Mouse (Mus musculus) CH12.LX (cell line): Measurements from ENCODE around the gene Haus2. TPM values are rescaled to one million over a fixed set of nuclear protein-coding genes. Genes with fewer than 3 reads are reported as not detected.

Experiments used
- DNase-seq: peaks from one replicate; pipeline ENCODE4 v3.0.0-alpha.2; 2013; ENCODE audit errors: extremely low read depth
- H3K27ac ChIP-seq: 2 replicates; pipeline ENCODE4 v1.5.1; 2012; ENCODE audit warnings: low read depth, mild to moderate bottlenecking, control low read depth, moderate library complexity; ENCODE audit not compliant: insufficient read depth
- H3K27me3 ChIP-seq: replicated peaks from 2 replicates; pipeline ENCODE3; 2012; ENCODE audit warnings: inconsistent platforms
- H3K36me3 ChIP-seq, 2 experiments: replicated peaks in 1 of 2; 2 replicates each; pipeline versions ENCODE3 to v1.6.1; 2012; ENCODE audit warnings: inconsistent platforms in 1 of 2, low read length in 1 of 2, mild to moderate bottlenecking in 1 of 2, mixed read lengths in 1 of 2, moderate library complexity in 1 of 2; ENCODE audit not compliant: control insufficient read depth in 1 of 2, insufficient read depth in 1 of 2
- H3K4me1 ChIP-seq, 2 experiments: 2 replicates each; pipeline ENCODE4 v1.6.1; 2012; ENCODE audit warnings: inconsistent platforms in 1 of 2, moderate library complexity in 1 of 2; ENCODE audit not compliant: insufficient read depth in 2 of 2, control insufficient read depth in 1 of 2
- H3K4me2 ChIP-seq: 2 replicates; pipeline ENCODE4 v1.6.1; 2012; ENCODE audit warnings: low read depth, mild to moderate bottlenecking, control low read depth; ENCODE audit not compliant: poor library complexity, insufficient read depth, severe bottlenecking
- H3K4me3 ChIP-seq, 3 experiments: fragments of 150-350 bp in 1 of 3; sonication (generic) in 1 of 3; replicated peaks in 1 of 3; 2 replicates each; pipeline versions ENCODE3 to v1.5.1; 2011 to 2012; ENCODE audit warnings: low read depth in 2 of 3, low read length in 2 of 3, mild to moderate bottlenecking in 2 of 3, moderate library complexity in 2 of 3, control low read depth in 1 of 3, improper control_type of control experiment in 1 of 3, inconsistent platforms in 1 of 3, mixed read lengths in 1 of 3; ENCODE audit not compliant: poor library complexity in 1 of 3
- H3K79me2 ChIP-seq: replicated peaks from 2 replicates; pipeline ENCODE4 v1.6.1; 2012; ENCODE audit warnings: mild to moderate bottlenecking, moderate library complexity; ENCODE audit not compliant: control insufficient read depth, poor library complexity, insufficient read depth, severe bottlenecking; ENCODE audit errors: extremely low read depth
- H3K9ac ChIP-seq: 2 replicates; pipeline ENCODE4 v1.6.1; 2012; ENCODE audit warnings: low read depth, mild to moderate bottlenecking, control low read depth, moderate library complexity; ENCODE audit not compliant: insufficient read depth
- H3K9me3 ChIP-seq: replicated peaks from 2 replicates; pipeline ENCODE3; 2012; ENCODE audit warnings: low read length, inconsistent platforms, mixed read lengths
- CHD2 ChIP-seq: IDR thresholded peaks from 2 replicates; pipeline ENCODE4 v1.6.1; 2011; ENCODE audit warnings: low read length, improper control_type of control experiment
- CTCF ChIP-seq, 2 experiments: IDR thresholded peaks in 1 of 2; conservative IDR thresholded peaks in 1 of 2; 2 replicates each; pipeline ENCODE4 v1.5.1; 2011 to 2012; ENCODE audit warnings: low read depth in 2 of 2, low read length in 2 of 2, improper control_type of control experiment in 1 of 2, inconsistent platforms in 1 of 2, mild to moderate bottlenecking in 1 of 2, moderate library complexity in 1 of 2
- E2F4 ChIP-seq: IDR thresholded peaks from 2 replicates; pipeline ENCODE4 v1.6.1; 2011; ENCODE audit warnings: low read depth, low read length, improper control_type of control experiment; ENCODE audit not compliant: insufficient replicate concordance
- ELF1 ChIP-seq: IDR thresholded peaks from 2 replicates; pipeline ENCODE4 v1.6.1; 2014; ENCODE audit warnings: low read depth, mild to moderate bottlenecking, inconsistent platforms, low read length, improper control_type of control experiment
- ETS1 ChIP-seq: conservative IDR thresholded peaks from 2 replicates; pipeline ENCODE4 v1.6.1; 2012; ENCODE audit warnings: low read depth, mild to moderate bottlenecking, inconsistent platforms, low read length, improper control_type of control experiment, moderate library complexity
- HCFC1 ChIP-seq: IDR thresholded peaks from 2 replicates; pipeline ENCODE4 v1.6.1; 2012; ENCODE audit warnings: low read depth, mild to moderate bottlenecking, inconsistent platforms, low read length, improper control_type of control experiment
- IRF4 ChIP-seq: IDR thresholded peaks from 2 replicates; pipeline ENCODE4 v1.6.1; 2014; ENCODE audit warnings: low read depth, mild to moderate bottlenecking, inconsistent platforms, low read length, improper control_type of control experiment
- JUND ChIP-seq: conservative IDR thresholded peaks from 2 replicates; pipeline ENCODE4 v1.6.1; 2011; ENCODE audit warnings: low read depth, low read length, improper control_type of control experiment
- KAT2A ChIP-seq: IDR thresholded peaks from 2 replicates; pipeline ENCODE4 v1.6.1; 2012; ENCODE audit warnings: low read length, improper control_type of control experiment, inconsistent platforms; ENCODE audit not compliant: insufficient replicate concordance
- MAFK ChIP-seq: IDR thresholded peaks from 2 replicates; pipeline ENCODE4 v1.6.1; 2011; ENCODE audit warnings: low read length, improper control_type of control experiment; ENCODE audit not compliant: insufficient replicate concordance
- MAX ChIP-seq: IDR thresholded peaks from 2 replicates; pipeline ENCODE4 v1.6.1; 2011; ENCODE audit warnings: low read length, improper control_type of control experiment
- MAZ ChIP-seq: IDR thresholded peaks from 2 replicates; pipeline ENCODE4 v1.6.1; 2012; ENCODE audit warnings: low read depth, mild to moderate bottlenecking, inconsistent platforms, low read length, improper control_type of control experiment, moderate library complexity
- MEF2A ChIP-seq: IDR thresholded peaks from 2 replicates; pipeline ENCODE4 v1.6.1; 2014; ENCODE audit warnings: low read depth, mild to moderate bottlenecking, inconsistent platforms, low read length, improper control_type of control experiment, borderline replicate concordance
- MXI1 ChIP-seq: IDR thresholded peaks from 2 replicates; pipeline ENCODE4 v1.6.1; 2011; ENCODE audit warnings: mild to moderate bottlenecking, low read depth, low read length, improper control_type of control experiment
- MYC ChIP-seq: IDR thresholded peaks from 2 replicates; pipeline ENCODE4 v1.6.1; 2011; ENCODE audit warnings: low read depth, mild to moderate bottlenecking, improper control_type of control experiment, low read length
- NELFE ChIP-seq: IDR thresholded peaks from 2 replicates; pipeline ENCODE4 v1.6.1; 2011; ENCODE audit warnings: low read depth, low read length, improper control_type of control experiment
- NRF1 ChIP-seq: IDR thresholded peaks from 2 replicates; pipeline ENCODE4 v1.6.1; 2014; ENCODE audit warnings: low read depth, mild to moderate bottlenecking, inconsistent platforms, low read length, improper control_type of control experiment, moderate library complexity
- PAX5 ChIP-seq: IDR thresholded peaks from 2 replicates; pipeline ENCODE4 v1.6.1; 2012; ENCODE audit warnings: low read length, inconsistent platforms, mixed read lengths
- POLR2A ChIP-seq: IDR thresholded peaks from 2 replicates; pipeline ENCODE4 v1.6.1; 2011; ENCODE audit warnings: low read depth, mild to moderate bottlenecking, improper control_type of control experiment, low read length
- POLR2AphosphoS2 ChIP-seq: IDR thresholded peaks from 2 replicates; pipeline ENCODE4 v1.6.1; 2011; ENCODE audit warnings: low read depth, low read length, improper control_type of control experiment
- RCOR1 ChIP-seq: conservative IDR thresholded peaks from 2 replicates; pipeline ENCODE4 v1.6.1; 2012; ENCODE audit warnings: low read depth, mild to moderate bottlenecking, inconsistent platforms, low read length, improper control_type of control experiment
- SIN3A ChIP-seq: IDR thresholded peaks from 2 replicates; pipeline ENCODE4 v1.6.1; 2012; ENCODE audit warnings: low read length, improper control_type of control experiment, inconsistent platforms
- TBP ChIP-seq: conservative IDR thresholded peaks from 2 replicates; pipeline ENCODE4 v1.6.1; 2011; ENCODE audit warnings: low read depth, low read length, improper control_type of control experiment
- TCF12 ChIP-seq: IDR thresholded peaks from 2 replicates; pipeline ENCODE4 v1.6.1; 2014; ENCODE audit warnings: low read depth, mild to moderate bottlenecking, inconsistent platforms, low read length, improper control_type of control experiment
- UBTF ChIP-seq: IDR thresholded peaks from 2 replicates; pipeline ENCODE4 v1.6.1; 2012; ENCODE audit warnings: low read depth, mild to moderate bottlenecking, inconsistent platforms, low read length, improper control_type of control experiment, moderate library complexity
- ZKSCAN1 ChIP-seq: IDR thresholded peaks from 2 replicates; pipeline ENCODE4 v1.6.1; 2012; ENCODE audit warnings: low read depth, inconsistent platforms, low read length, improper control_type of control experiment, borderline replicate concordance
- ZMIZ1 ChIP-seq: IDR thresholded peaks from 2 replicates; pipeline ENCODE4 v1.6.1; 2012; ENCODE audit warnings: low read depth, mild to moderate bottlenecking, inconsistent platforms, low read length, improper control_type of control experiment
- ZNF384 ChIP-seq: IDR thresholded peaks from 2 replicates; pipeline ENCODE4 v1.6.1; 2012; ENCODE audit warnings: low read depth, low read length, improper control_type of control experiment, inconsistent platforms
- dilution Hi-C: fragments of 300-500 bp; cut with MboI; formaldehyde crosslinking; loops from 2 replicates; pipeline ENCODE4 v1.14.3; 2020; ENCODE audit warnings: low sequenced_read_pairs; ENCODE audit not compliant: extremely low pct_unique_long_range_greater_than_20kb, extremely low pct_ligation_motif_present
- in situ Hi-C: fragments of 300-500 bp; cut with MboI; formaldehyde crosslinking; loops from 3 replicates; pipeline ENCODE4 v1.14.3; 2019; ENCODE audit warnings: low sequenced_read_pairs, low pct_ligation_motif_present, low pct_unique_long_range_greater_than_20kb, mixed read lengths
- polyA plus RNA-seq: library from polyadenylated mRNA; unstranded; fragments of >175 nt; gene quantifications from 2 replicates; pipeline ENCODE4 v1.2.1, GENCODE M21; 2012; ENCODE audit warnings: low read depth; ENCODE audit not compliant: insufficient read length
- total RNA-seq, 2 experiments: library from RNA; depleted of rRNA; stranded (reverse); fragments of 300-350 nt in 1 of 2; fragments of >200 nt in 1 of 2; gene quantifications; 2 replicates each; pipeline ENCODE4 v1.2.3; 2012 to 2014

The Haus2 gene
- total RNA-seq (2012; rRNA removed) (12.8 and 15.4 TPM in 2 replicates), total RNA-seq (2014; rRNA removed) (37.8 and 41.4 TPM in 2 replicates), polyA plus RNA-seq (18.2 and 21.0 TPM in 2 replicates)

- H3K4me2 ChIP-seq, result peak within 1 kb of the TSS; percentile 94
- H3K36me3 ChIP-seq, result peaks cover 17 to 43% of the 10 kb centered on the region in 2 experiments
- peak; percentile 89 for DNase-seq
- H3K4me1 ChIP-seq, result peaks cover 0 to 33% of the 10 kb centered on the region in 2 experiments; a peak in 1 of 4 replicates
- dilution Hi-C loops, result no loop called here
- H3K79me2 ChIP-seq, result peaks cover 22% of the 10 kb centered on the region
- in situ Hi-C loops, result no loop called here
- no peaks in the 10 kb centered on the region for H3K9me3 ChIP-seq
- H3K27ac ChIP-seq, result peak within 1 kb of the TSS; percentile 69
- H3K4me3 ChIP-seq, result peak within 1 kb of the TSS; percentile 92 to 100 (median 94)
- H3K27me3 ChIP-seq, result no peaks in the 10 kb centered on the region
- TF ChIP-seq ZKSCAN1, result no peak
- TF ChIP-seq HCFC1, result peak; percentile 84
- peak; percentile 85 for TF ChIP-seq NELFE
- TF ChIP-seq NRF1, result peak; percentile 45
- TF ChIP-seq TCF12, result peak; percentile 74
- TF ChIP-seq MAFK, result no peak
- peak; percentile 60; the same call in 1 of the 2 replicates for TF ChIP-seq IRF4
- peak; percentile 92 for TF ChIP-seq ELF1
- peak; percentile 75; the same call in 1 of the 2 replicates for TF ChIP-seq KAT2A
- peak in 1 of 2 experiments; percentile 10; a peak in 1 of 4 replicates for TF ChIP-seq CTCF (conservative IDR thresholded peaks at IDR 0.05 in 1 of 2, IDR thresholded peaks at IDR 0.05 in 1 of 2; ENCODE audit: low read depth in 2 of 2, low read length in 2 of 2)
- peak; percentile 85; the same call in 1 of the 2 replicates for TF ChIP-seq E2F4
- TF ChIP-seq CHD2, result peak; percentile 69; the same call in 1 of the 2 replicates
- TF ChIP-seq RCOR1, result no peak
- peak; percentile 58; the same call in 1 of the 2 replicates for TF ChIP-seq POLR2AphosphoS2
- TF ChIP-seq ETS1, result peak; percentile 29
- TF ChIP-seq UBTF, result 0 out of 2 replicates have a peak, but pooled peaks have one; percentile 36
- TF ChIP-seq MXI1, result peak; percentile 87
- TF ChIP-seq MAX, result peak; percentile 72
- TF ChIP-seq POLR2A, result peak; percentile 92
- TF ChIP-seq JUND, result no peak
- peak; percentile 46; the same call in 1 of the 2 replicates for TF ChIP-seq MYC
- peak; percentile 61; the same call in 1 of the 2 replicates for TF ChIP-seq MAZ
- no peak for TF ChIP-seq ZNF384
- peak; percentile 91 for TF ChIP-seq SIN3A
- peak; percentile 79; the same call in 1 of the 2 replicates for TF ChIP-seq ZMIZ1
- TF ChIP-seq PAX5, result no peak
- TF ChIP-seq MEF2A, result peak; percentile 66; the same call in 1 of the 2 replicates
- peak; percentile 71; the same call in 1 of the 2 replicates for TF ChIP-seq TBP
- peak within 1 kb of the TSS; percentile 79 for H3K9ac ChIP-seq
Measured at GRCm38 (mm10) chr2:120608830-120609723, at the start of gene Haus2, which contains the start of gene Lrrc57. Gene Haus2 (plus strand): TSS chr2:120609383. Gene Lrrc57 (minus strand): TSS chr2:120609520.
